Mouse (Mus musculus) liver, adult 2 months (tissue): Measurements from ENCODE around the gene Proca1. TPM values are rescaled to one million over a fixed set of nuclear protein-coding genes. Genes with fewer than 3 reads are reported as not detected.

Experiments
- DNase-seq: peaks from one replicate; pipeline ENCODE4 v3.0.0-alpha.2; 2011; ENCODE audit warnings: low read depth, low spot score; ENCODE audit errors: extremely low read depth
- H3K27ac ChIP-seq: fragments of 200-500 bp; replicated peaks from 2 replicates; pipeline ENCODE4 v1.5.1; 2012; ENCODE audit warnings: low read depth, mild to moderate bottlenecking, control low read depth, inconsistent platforms, low read length; ENCODE audit not compliant: insufficient read depth
- H3K27me3 ChIP-seq: fragments of 200-500 bp; 2 replicates; pipeline ENCODE4 v1.6.1; 2012; ENCODE audit warnings: mild to moderate bottlenecking, moderate library complexity, low read length, inconsistent platforms; ENCODE audit not compliant: control insufficient read depth, insufficient read depth
- H3K36me3 ChIP-seq: fragments of 200-500 bp; 2 replicates; pipeline ENCODE4 v1.6.1; 2012; ENCODE audit warnings: low read length, inconsistent platforms; ENCODE audit not compliant: control insufficient read depth, insufficient read depth
- H3K4me1 ChIP-seq: fragments of 200-500 bp; 2 replicates; pipeline ENCODE4 v1.6.1; 2011; ENCODE audit warnings: low read length; ENCODE audit not compliant: control insufficient read depth, insufficient read depth
- H3K4me3 ChIP-seq: fragments of 200-500 bp; 2 replicates; pipeline ENCODE4 v1.5.1; 2011; ENCODE audit warnings: low read depth, mild to moderate bottlenecking, control low read depth, low read length, moderate library complexity; ENCODE audit not compliant: insufficient read depth
- H3K79me2 ChIP-seq: fragments of 200-500 bp; 2 replicates; pipeline ENCODE4 v1.6.1; 2012; ENCODE audit warnings: inconsistent platforms, mild to moderate bottlenecking, low read length, moderate library complexity; ENCODE audit not compliant: control insufficient read depth, insufficient read depth
- H3K9ac ChIP-seq: fragments of 200-500 bp; 2 replicates; pipeline ENCODE4 v1.6.1; 2012; ENCODE audit warnings: low read depth, mild to moderate bottlenecking, control low read depth, inconsistent platforms, low read length
- CTCF ChIP-seq: fragments of 200-500 bp; IDR thresholded peaks from 2 replicates; pipeline ENCODE4 v1.5.1; 2011; ENCODE audit warnings: low read depth, low read length, control low read depth
- POLR2A ChIP-seq: fragments of 200-500 bp; IDR thresholded peaks from 2 replicates; pipeline ENCODE4 v1.6.1; 2011; ENCODE audit warnings: low read length, control low read depth; ENCODE audit not compliant: insufficient read depth; ENCODE audit errors: extremely low read depth
- WGBS: fragments of 180-500 bp; shearing (Covaris S2); methylation state at CpG from one replicate; pipeline ENCODE4 v1.1.7; 2018; 5-methylcytosine and 5-hydroxymethylcytosine counted together
- polyA plus RNA-seq: library from polyadenylated mRNA; depleted of rRNA; stranded (reverse); fragments of >200 nt; gene quantifications from 2 replicates; pipeline ENCODE4 v1.2.3, GENCODE M21; 2012
- total RNA-seq: library from RNA; depleted of rRNA; stranded (reverse); fragments of >200 nt; gene quantifications from 2 replicates; pipeline ENCODE4 v1.2.3, GENCODE M21; 2014

Proca1 gene
- total and polyA plus RNA-seq, 2 experiments: 0.24 to 0.55 TPM

- peaks cover 17% of the 10 kb centered on the region; the same call in 1 of the 2 replicates for H3K36me3 ChIP-seq
- DNase-seq: peak; percentile 82
- WGBS: under 1% methylated on average over 23 of the region's 23 CpGs
- peak overlapping the region; percentile 67 for H3K4me3 ChIP-seq
- H3K9ac ChIP-seq: peak overlapping the region; percentile 86
- H3K27me3 ChIP-seq: no peaks in the 10 kb centered on the region
- H3K79me2 ChIP-seq: no peaks in the 10 kb centered on the region
- H3K27ac ChIP-seq: peak overlapping the region; percentile 83
- TF ChIP-seq CTCF (no peak), POLR2A (no peak)
- H3K4me1 ChIP-seq: peaks cover 10% of the 10 kb centered on the region
Measured at GRCm38 (mm10) chr11:78176905-78177331, 16.3 kb upstream of the Proca1 start.

- H3K4me1 ChIP-seq: peaks cover 11% of the 10 kb centered on the region
- peak overlapping the region; percentile 67 for H3K4me3 ChIP-seq
- H3K79me2 ChIP-seq: no peaks in the 10 kb centered on the region
- peak; percentile 98 for DNase-seq
- H3K9ac ChIP-seq: peak overlapping the region; percentile 86
- WGBS: 2% methylated on average over 10 of the region's 10 CpGs
- TF ChIP-seq POLR2A: no peak
- no peak for TF ChIP-seq CTCF
- H3K27me3 ChIP-seq: no peaks in the 10 kb centered on the region
- H3K27ac ChIP-seq: peak overlapping the region; percentile 83
- H3K36me3 ChIP-seq: peaks cover 19% of the 10 kb centered on the region
Measured at GRCm38 (mm10) chr11:78177437-78177836, 15.8 kb upstream of the Proca1 start.

- H3K79me2 ChIP-seq: peaks cover 4% of the 10 kb centered on the region; the same call in 1 of the 2 replicates
- peak overlapping the region; percentile 81 for H3K4me3 ChIP-seq
- peak; percentile 87 for DNase-seq
- WGBS: under 1% methylated on average over 82 of the region's 84 CpGs
- peaks cover 11% of the 10 kb centered on the region for H3K4me1 ChIP-seq
- TF ChIP-seq CTCF (peak; percentile 95), POLR2A (peak; percentile 67)
- H3K27ac ChIP-seq: peak overlapping the region; percentile 93
- peaks cover 19% of the 10 kb centered on the region for H3K36me3 ChIP-seq
- no peaks in the 10 kb centered on the region for H3K27me3 ChIP-seq
- peak overlapping the region; percentile 93 for H3K9ac ChIP-seq
Measured at GRCm38 (mm10) chr11:78177903-78178858, 15.0 kb upstream of the Proca1 start.

- Histone ChIP-seq H3K9ac (peak overlapping the region; percentile 93), H3K36me3 (peaks cover 19% of the 10 kb centered on the region), H3K4me3 (peak overlapping the region; percentile 81), H3K27me3 (no peaks in the 10 kb centered on the region), H3K79me2 (peaks cover 5% of the 10 kb centered on the region; the same call in 1 of the 2 replicates), H3K4me1 (peaks cover 11% of the 10 kb centered on the region), H3K27ac (peak overlapping the region; percentile 93)
- peak; percentile 86 for DNase-seq
- TF ChIP-seq POLR2A (no peak), CTCF (no peak)
- 5% methylated on average over 29 of the region's 29 CpGs for WGBS
Measured at GRCm38 (mm10) chr11:78178859-78179437, 14.2 kb upstream of the Proca1 start.

GRCm38 (mm10) chr11:78179438-78179999 lies 13.7 kb upstream of the Proca1 start:
- H3K27me3 ChIP-seq: no peaks in the 10 kb centered on the region
- WGBS: 32% methylated on average over 8 of the region's 8 CpGs
- H3K27ac ChIP-seq: peak overlapping the region; percentile 93
- H3K4me3 ChIP-seq: peak overlapping the region; percentile 81
- no peak for DNase-seq
- H3K36me3 ChIP-seq: peaks cover 19% of the 10 kb centered on the region
- TF ChIP-seq POLR2A (no peak), CTCF (no peak)
- peaks cover 5% of the 10 kb centered on the region; the same call in 1 of the 2 replicates for H3K79me2 ChIP-seq
- peaks cover 9% of the 10 kb centered on the region for H3K4me1 ChIP-seq
- H3K9ac ChIP-seq: peak overlapping the region; percentile 93; the same call in 1 of the 2 replicates
